Mouse (Mus musculus) erythroid progenitor cell, adult 5-6 weeks (primary cell): ENCODE measurements around the gene Snx25. TPM values are rescaled to one million over a fixed set of nuclear protein-coding genes. Genes with fewer than 3 reads are reported as not detected.

Source experiments
- ATAC-seq: replicated peaks from 2 replicates; pipeline ENCODE4 v1.8.0; 2016; ENCODE audit warnings: moderate number of reproducible peaks, mild to moderate bottlenecking, moderate TSS enrichment, inconsistent platforms; ENCODE audit not compliant: poor library complexity, low FRiP score, severe bottlenecking
- total RNA-seq, 2 experiments: library from RNA; stranded (forward) in 1 of 2; stranded (reverse) in 1 of 2; fragments of 150-400 nt in 1 of 2; fragments of 186-747, 209-891 nt in 1 of 2; gene quantifications; 2 replicates each; pipeline versions ENCODE4 v1.2.3 to v1.2.4; 2015 to 2017; ENCODE audit warnings: low replicate concordance in 2 of 2

Gene Snx25
- total RNA-seq, 2 experiments from 2014 or later = 8.9 to 17.6 TPM

GRCm38 (mm10) chr8:46036217-46036616 lies 115.7 kb downstream of the Snx25 start:
- no peak for ATAC-seq

DNA sequence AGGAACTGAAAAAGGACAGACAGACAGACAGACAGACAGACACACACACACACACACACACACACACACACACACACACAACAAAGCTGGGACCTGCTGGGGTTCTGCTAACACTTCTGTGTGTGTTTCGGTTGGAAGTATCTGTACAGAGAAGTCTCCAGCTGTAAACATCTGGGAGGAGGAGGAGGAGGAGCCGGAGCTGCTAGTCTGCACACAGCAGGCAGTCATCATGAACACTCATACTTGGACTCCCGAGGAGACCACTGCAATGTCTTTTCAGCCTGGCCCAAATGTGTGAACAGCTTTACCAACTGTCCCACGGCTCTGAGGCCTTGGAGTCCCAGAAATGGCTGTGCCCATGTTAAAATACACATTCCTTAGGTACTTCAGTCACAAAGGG lies 127.6 kb downstream of the Snx25 start:
- ATAC-seq = no peak

GRCm38 (mm10) chr8:46022758-46023157 lies 129.2 kb downstream of the Snx25 start:
- ATAC-seq = no peak

- no peak for ATAC-seq
Measured at GRCm38 (mm10) chr8:46022203-46022602, 129.8 kb downstream of the Snx25 start.

- no peak for ATAC-seq
Measured at GRCm38 (mm10) chr8:46010746-46011680, 140.9 kb downstream of the Snx25 start.

DNA sequence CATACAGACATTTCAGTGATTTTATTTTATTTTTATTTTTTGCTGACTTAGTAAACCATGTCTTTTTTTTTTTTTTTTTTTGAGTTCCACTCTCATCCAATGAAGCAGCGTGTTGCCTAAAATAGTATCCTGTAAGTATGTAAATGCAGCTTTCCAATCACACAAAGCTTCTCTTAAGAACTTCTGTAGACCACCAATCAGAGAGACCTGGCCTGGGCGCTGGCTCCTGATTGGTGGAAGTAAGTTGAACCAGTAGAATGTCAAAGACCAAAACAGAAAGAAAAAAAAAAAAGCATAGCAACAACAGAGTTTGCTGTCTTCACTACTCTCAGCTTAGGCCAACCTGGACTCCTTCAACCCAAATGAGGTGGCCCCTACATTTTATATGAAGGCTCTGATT lies 141.7 kb downstream of the Snx25 start:
- no peak for ATAC-seq

GRCm38 (mm10) chr8:46007050-46007672 lies 144.8 kb downstream of the Snx25 start:
- ATAC-seq = no peak

DNA sequence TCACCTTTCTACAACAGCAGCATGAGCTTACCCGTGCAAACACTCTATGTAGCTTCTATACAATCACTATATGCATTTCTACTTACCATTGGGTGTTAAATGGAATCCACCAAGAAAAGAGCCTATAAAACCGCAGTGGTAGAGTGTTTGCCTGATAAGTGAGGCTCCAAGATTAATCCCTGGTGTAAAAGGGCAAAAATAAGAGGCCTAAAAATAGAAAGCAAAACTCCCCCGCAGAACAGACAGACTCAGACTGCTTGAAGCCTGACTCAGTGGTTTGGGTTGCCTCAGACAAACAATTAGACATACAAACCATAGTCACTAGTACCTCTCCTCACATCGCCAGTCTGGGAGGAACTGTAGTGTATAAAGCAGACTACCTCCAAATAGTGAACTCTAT lies 146.4 kb downstream of the Snx25 start, which contains the start of gene Ankrd37:
Gene Ankrd37 (minus strand): TSS at position 112 of the 400 bp plus-strand sequence.
- ATAC-seq = no peak

GRCm38 (mm10) chr8:45999784-46000705 lies 151.9 kb downstream of the Snx25 start:
- ATAC-seq = peak; percentile 99

GRCm38 (mm10) chr8:45999138-45999783 lies 152.7 kb downstream of the Snx25 start, which contains the start of gene Lrp2bp:
Lrp2bp (plus strand) TSS chr8:45999303.
- peak; percentile 0; the same call in 1 of the 2 replicates for ATAC-seq

GRCm38 (mm10) chr8:45998228-45998627 lies 153.7 kb downstream of the Snx25 start:
- no peak for ATAC-seq

- no peak for ATAC-seq
Measured at GRCm38 (mm10) chr8:45995576-45995975, 156.4 kb downstream of the Snx25 start.

- no peak for ATAC-seq
Measured at GRCm38 (mm10) chr8:45994111-45994510, 157.8 kb downstream of the Snx25 start.

- ATAC-seq = no peak
Measured at GRCm38 (mm10) chr8:45990631-45991310, 161.2 kb downstream of the Snx25 start.

DNA sequence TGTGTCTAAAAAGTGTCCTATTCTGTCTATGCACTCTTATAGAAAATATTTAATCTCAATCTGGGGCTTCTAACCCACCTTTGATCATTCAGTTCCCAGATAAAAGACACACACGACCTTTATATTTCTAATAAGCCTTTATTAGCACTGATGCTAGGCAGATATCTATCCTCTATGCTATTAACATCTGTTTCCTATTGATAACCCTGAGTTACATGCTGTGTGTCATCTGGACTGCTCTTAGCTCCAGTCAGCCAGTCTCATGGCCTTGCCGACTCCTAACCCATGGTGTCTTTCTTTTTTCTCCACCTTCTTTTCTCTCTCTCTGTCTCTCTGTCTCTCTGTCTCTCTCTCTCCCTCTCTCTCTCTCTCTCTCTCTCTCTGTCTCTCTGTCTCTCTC lies 163.8 kb downstream of the Snx25 start:
- ATAC-seq = no peak

DNA sequence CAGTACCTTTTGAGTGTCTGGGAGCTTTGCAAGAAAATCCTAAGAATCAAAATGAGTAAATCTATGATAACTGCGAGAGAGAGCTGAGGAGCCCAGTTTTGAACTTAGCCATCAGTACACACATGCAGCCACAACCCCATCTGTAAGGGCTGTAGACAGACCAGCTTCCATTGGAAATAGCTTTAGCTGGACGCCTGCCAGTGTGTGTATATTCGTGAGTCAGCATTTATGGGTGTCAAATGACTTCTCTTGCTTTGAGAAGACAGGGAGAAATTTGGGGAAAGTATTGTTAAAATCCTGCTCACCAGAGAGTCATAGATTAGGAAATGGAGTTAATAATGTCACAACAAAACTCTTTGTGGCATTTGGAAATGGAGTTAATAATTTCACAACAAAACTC lies 165.3 kb downstream of the Snx25 start:
- ATAC-seq = no peak
